Mouse (Mus musculus) layer of hippocampus, adult 8-10 months (tissue): ENCODE data around the gene Ccnb1. TPM values are rescaled to one million over a fixed set of nuclear protein-coding genes. Genes with fewer than 3 reads are reported as not detected.

Experiments used
- total RNA-seq, 4 experiments: library from RNA; stranded (reverse); gene quantifications; 2 replicates each; pipeline ENCODE4 v1.2.4; 2022

Ccnb1 gene
- total RNA-seq, 4 experiments from 2014 or later = 0.34 to 1.2 (median 0.40) TPM

Other genes starting within 250 kb of the Ccnb1 start
- gene Ocln, start 233.9 kb downstream of the Ccnb1 start, total RNA-seq = 10 to 100 TPM in 3 of 4 experiments, 1 to 10 TPM in 1; 10.0 to 14.1 (median 11.3) TPM
- gene Marveld2, start 169.6 kb downstream of the Ccnb1 start, total RNA-seq = 1 to 10 TPM; 1.5 to 2.3 (median 1.5) TPM
- 10 to 100 TPM; 84.4 to 91.1 (median 87.4) TPM for gene Ak6, start 135.6 kb downstream of the Ccnb1 start, total RNA-seq
- 10 to 100 TPM; 15.4 to 18.9 (median 15.7) TPM for gene Rad17, start 135.5 kb downstream of the Ccnb1 start, total RNA-seq
- gene Taf9, start 135.0 kb downstream of the Ccnb1 start, total RNA-seq = 10 to 100 TPM; 16.1 to 27.4 (median 22.3) TPM
- gene Ccdc125, start 116.9 kb downstream of the Ccnb1 start, total RNA-seq = under 1 TPM in 3 of 4 experiments, not detected in 1; 0.12 to 0.38 (median 0.18) TPM
- 10 to 100 TPM; 38.7 to 47.0 (median 42.0) TPM for gene Cdk7, start 55.6 kb downstream of the Ccnb1 start, total RNA-seq
- 10 to 100 TPM; 48.1 to 57.2 (median 53.7) TPM for gene Mrps36, start 41.9 kb downstream of the Ccnb1 start, total RNA-seq
- gene Cenph, start 10.7 kb downstream of the Ccnb1 start, total RNA-seq = under 1 TPM in 3 of 4 experiments, not detected in 1; 0.33 to 0.90 (median 0.43) TPM
- gene Slc30a5, start 46.9 kb upstream of the Ccnb1 start, total RNA-seq = 10 to 100 TPM; 35.5 to 39.0 (median 37.7) TPM